Mouse (Mus musculus) heart, embryonic 11.5 days (tissue): ENCODE measurements around the gene Prpf6. TPM values are rescaled to one million over a fixed set of nuclear protein-coding genes. Genes with fewer than 3 reads are reported as not detected.
A peak's percentile ranks its signal among the peaks of the same experiment; 100 is the strongest.

ENCODE experiments used
- ATAC-seq: fragments of 200-750 bp; cut with Nextera tagmentation; replicated peaks from 2 replicates; pipeline ENCODE4 v1.8.0; 2017; ENCODE audit warnings: moderate library complexity; ENCODE audit not compliant: insufficient number of reproducible peaks, low FRiP score, low TSS enrichment
- H3K27ac ChIP-seq: fragments of 300-500 bp; sonication (generic); 2 replicates; pipeline ENCODE4 v1.5.1; 2014; ENCODE audit warnings: mild to moderate bottlenecking, low read depth, low read length
- H3K27me3 ChIP-seq: fragments of 300-500 bp; sonication (generic); 2 replicates; pipeline ENCODE4 v1.6.1; 2014; ENCODE audit warnings: mild to moderate bottlenecking, low read length, mixed read lengths; ENCODE audit not compliant: control insufficient read depth, insufficient read depth
- H3K36me3 ChIP-seq: fragments of 300-500 bp; sonication (generic); 2 replicates; pipeline ENCODE4 v1.6.1; 2014; ENCODE audit warnings: mild to moderate bottlenecking, low read length, moderate library complexity, mixed read lengths; ENCODE audit not compliant: control insufficient read depth, insufficient read depth
- H3K4me1 ChIP-seq: fragments of 300-500 bp; sonication (generic); 2 replicates; pipeline ENCODE4 v1.6.1; 2014; ENCODE audit warnings: low read length; ENCODE audit not compliant: control insufficient read depth, insufficient read depth
- H3K4me2 ChIP-seq: fragments of 300-500 bp; sonication (generic); 2 replicates; pipeline ENCODE4 v1.6.1; 2014; ENCODE audit warnings: mild to moderate bottlenecking, moderate library complexity
- H3K4me3 ChIP-seq: fragments of 300-500 bp; sonication (generic); 2 replicates; pipeline ENCODE4 v1.5.1; 2014; ENCODE audit warnings: low read depth, low read length
- H3K9ac ChIP-seq: fragments of 300-500 bp; sonication (generic); 2 replicates; pipeline ENCODE4 v1.6.1; 2014; ENCODE audit warnings: mild to moderate bottlenecking, low read depth, low read length, moderate library complexity
- H3K9me3 ChIP-seq: fragments of 300-500 bp; sonication (generic); replicated peaks from 2 replicates; pipeline ENCODE4 v1.6.1; 2016; ENCODE audit warnings: low read length; ENCODE audit not compliant: control insufficient read depth
- WGBS: fragments of 180-500 bp; shearing (Covaris S2); extraction: QIAGEN DNeasy Blood & Tissue Kit; methylation state at CpG from one replicate; pipeline ENCODE4 v1.1.7; 2014; ENCODE audit not compliant: insufficient replicate concordance; 5-methylcytosine and 5-hydroxymethylcytosine counted together
- polyA plus RNA-seq: library from polyadenylated mRNA; unstranded; fragments of >200 nt; fragmentation: Nextera tagmentation; extraction: Ambion mirVana; gene quantifications from 2 replicates; pipeline ENCODE4 v1.2.1, GENCODE M21; 2014

Prpf6 gene
- polyA plus RNA-seq, 1 experiment from 2014 or later, result 45.5 TPM

- Histone ChIP-seq H3K9ac (no peak overlapping the region), H3K27me3 (no peaks in the 10 kb centered on the region), H3K9me3 (no peaks in the 10 kb centered on the region), H3K4me3 (no peak overlapping the region), H3K36me3 (peaks cover 3% of the 10 kb centered on the region; the same call in 1 of the 2 replicates), H3K4me1 (peaks cover 30% of the 10 kb centered on the region), H3K27ac (no peak overlapping the region), H3K4me2 (no peak overlapping the region)
- ATAC-seq, result no peak
- WGBS, result 63% methylated on average over 7 of the region's 7 CpGs
These were observed 13.6 kb upstream of the Prpf6 start for GRCm38 (mm10) chr2:181577981-181578581.

- no peak for ATAC-seq
- peak overlapping the region; percentile 7; the same call in 1 of the 2 replicates for H3K4me2 ChIP-seq
- peaks cover 30% of the 10 kb centered on the region for H3K4me1 ChIP-seq
- no peaks in the 10 kb centered on the region for H3K9me3 ChIP-seq
- 35% methylated on average over 5 of the region's 5 CpGs for WGBS
- peak overlapping the region; percentile 29; the same call in 1 of the 2 replicates for H3K27ac ChIP-seq
- peaks cover under 1% of the 10 kb centered on the region for H3K36me3 ChIP-seq
- 0 out of 2 replicates have a peak overlapping the region, but pooled peaks have one; percentile 10 for H3K9ac ChIP-seq
- no peak overlapping the region for H3K4me3 ChIP-seq
- H3K27me3 ChIP-seq, result no peaks in the 10 kb centered on the region
These were observed 12.7 kb upstream of the Prpf6 start for GRCm38 (mm10) chr2:181578790-181579618.

- peaks cover 7% of the 10 kb centered on the region for H3K36me3 ChIP-seq
- no peak for ATAC-seq
- WGBS, result 85% methylated on average over 1 of the region's 1 CpGs
- no peak overlapping the region for H3K9ac ChIP-seq
- H3K27me3 ChIP-seq, result no peaks in the 10 kb centered on the region
- peaks cover 30% of the 10 kb centered on the region for H3K4me1 ChIP-seq
- no peaks in the 10 kb centered on the region for H3K9me3 ChIP-seq
- 0 out of 2 replicates have a peak overlapping the region, but pooled peaks have one; percentile 7 for H3K4me2 ChIP-seq
- H3K27ac ChIP-seq, result no peak overlapping the region
- no peak overlapping the region for H3K4me3 ChIP-seq
These were observed 12.0 kb upstream of the Prpf6 start for GRCm38 (mm10) chr2:181579681-181580080.

GRCm38 (mm10) chr2:181580131-181580772 is 11.4 kb upstream of the Prpf6 start:
- no peaks in the 10 kb centered on the region for H3K27me3 ChIP-seq
- H3K4me2 ChIP-seq, result peak overlapping the region; percentile 98
- 77% methylated on average over 5 of the region's 5 CpGs for WGBS
- peak overlapping the region; percentile 83 for H3K4me3 ChIP-seq
- peaks cover 30% of the 10 kb centered on the region for H3K4me1 ChIP-seq
- H3K27ac ChIP-seq, result peak overlapping the region; percentile 73; the same call in 1 of the 2 replicates
- peaks cover 9% of the 10 kb centered on the region for H3K36me3 ChIP-seq
- ATAC-seq, result no peak
- no peaks in the 10 kb centered on the region for H3K9me3 ChIP-seq
- peak overlapping the region; percentile 90 for H3K9ac ChIP-seq

GRCm38 (mm10) chr2:181581016-181581401 is 10.7 kb upstream of the Prpf6 start:
- peaks cover 12% of the 10 kb centered on the region for H3K36me3 ChIP-seq
- 1% methylated on average over 11 of the region's 11 CpGs for WGBS
- no peaks in the 10 kb centered on the region for H3K27me3 ChIP-seq
- peak overlapping the region; percentile 83 for H3K4me3 ChIP-seq
- peak overlapping the region; percentile 98 for H3K4me2 ChIP-seq
- H3K9me3 ChIP-seq, result no peaks in the 10 kb centered on the region
- ATAC-seq, result peak; percentile 78
- peak overlapping the region; percentile 90 for H3K9ac ChIP-seq
- H3K27ac ChIP-seq, result peak overlapping the region; percentile 95
- peaks cover 30% of the 10 kb centered on the region for H3K4me1 ChIP-seq

- ATAC-seq, result peak; percentile 82
- WGBS, result under 1% methylated on average over 49 of the region's 49 CpGs
- H3K4me1 ChIP-seq, result peaks cover 30% of the 10 kb centered on the region
- no peaks in the 10 kb centered on the region for H3K27me3 ChIP-seq
- H3K9me3 ChIP-seq, result no peaks in the 10 kb centered on the region
- peak overlapping the region; percentile 83 for H3K4me3 ChIP-seq
- peak overlapping the region; percentile 95 for H3K27ac ChIP-seq
- peak overlapping the region; percentile 90 for H3K9ac ChIP-seq
- peaks cover 18% of the 10 kb centered on the region for H3K36me3 ChIP-seq
- peak overlapping the region; percentile 98 for H3K4me2 ChIP-seq
These were observed 10.1 kb upstream of the Prpf6 start for GRCm38 (mm10) chr2:181581402-181582120.

- H3K4me3 ChIP-seq, result no peak overlapping the region
These were observed 9.3 kb upstream of the Prpf6 start for GRCm38 (mm10) chr2:181582358-181582757.

GRCm38 (mm10) chr2:181582939-181583338 is 8.7 kb upstream of the Prpf6 start:
- Histone ChIP-seq H3K4me2 (no peak overlapping the region), H3K9me3 (no peaks in the 10 kb centered on the region), H3K36me3 (peaks cover 29% of the 10 kb centered on the region), H3K4me3 (no peak overlapping the region), H3K4me1 (peaks cover 26% of the 10 kb centered on the region), H3K27me3 (no peaks in the 10 kb centered on the region), H3K27ac (no peak overlapping the region), H3K9ac (no peak overlapping the region)
- 85% methylated on average over 1 of the region's 1 CpGs for WGBS
- no peak for ATAC-seq

More at GRCm38 (mm10) chr2:181582358-181582757, 9.3 kb upstream of the Prpf6 start:
- peak overlapping the region; percentile 98 for H3K4me2 ChIP-seq
- no peaks in the 10 kb centered on the region for H3K27me3 ChIP-seq
- no peaks in the 10 kb centered on the region for H3K9me3 ChIP-seq
- peaks cover 30% of the 10 kb centered on the region for H3K4me1 ChIP-seq
- H3K27ac ChIP-seq, result no peak overlapping the region
- no peak for ATAC-seq
- 80% methylated on average over 2 of the region's 2 CpGs for WGBS
- peaks cover 25% of the 10 kb centered on the region for H3K36me3 ChIP-seq
- no peak overlapping the region for H3K9ac ChIP-seq
